Mouse (Mus musculus): ENCODE measurements around the gene Pgm5. TPM values are rescaled to one million over a fixed set of nuclear protein-coding genes. Genes with fewer than 3 reads are reported as not detected.

Gene Pgm5
- polyA plus RNA-seq, 1 experiment from 2014 or later: 0.31 TPM

- Histone ChIP-seq H3K9me3 (no peaks in the 10 kb centered on the region), H3K36me3 (no peaks in the 10 kb centered on the region), H3K4me2 (replicated peaks) (no peak overlapping the region), H3K27me3 (0 out of 2 replicates have a peak, but pooled peaks cover 4% of the 10 kb centered on the region), H3K4me1 (replicated peaks) (peaks cover 13% of the 10 kb centered on the region; the same call in 1 of the 2 replicates), H3K9ac (replicated peaks) (no peak overlapping the region), H3K4me3 (replicated peaks) (no peak overlapping the region), H3K27ac (no peak overlapping the region)
- WGBS: 80% methylated on average over 2 of the region's 2 CpGs
- ATAC-seq: no peak
Measured at GRCm38 (mm10) chr19:24848844-24849243, 12.8 kb downstream of the Pgm5 start.

GRCm38 (mm10) chr19:24848345-24848744 lies 13.3 kb downstream of the Pgm5 start:
- ATAC-seq: no peak
- no peak overlapping the region for H3K4me3 ChIP-seq (replicated peaks)
- 0 out of 2 replicates have a peak, but pooled peaks cover 4% of the 10 kb centered on the region for H3K27me3 ChIP-seq
- H3K9me3 ChIP-seq: no peaks in the 10 kb centered on the region
- H3K4me1 ChIP-seq (replicated peaks): peaks cover 13% of the 10 kb centered on the region; the same call in 1 of the 2 replicates
- H3K4me2 ChIP-seq (replicated peaks): no peak overlapping the region
- H3K27ac ChIP-seq: no peak overlapping the region
- 48% methylated on average over 7 of the region's 7 CpGs for WGBS
- H3K9ac ChIP-seq (replicated peaks): no peak overlapping the region
- no peaks in the 10 kb centered on the region for H3K36me3 ChIP-seq

- Histone ChIP-seq H3K9ac (replicated peaks) (no peak overlapping the region), H3K36me3 (no peaks in the 10 kb centered on the region), H3K4me2 (replicated peaks) (no peak overlapping the region), H3K4me3 (replicated peaks) (no peak overlapping the region), H3K9me3 (no peaks in the 10 kb centered on the region), H3K4me1 (replicated peaks) (peaks cover 5% of the 10 kb centered on the region; the same call in 1 of the 2 replicates), H3K27me3 (0 out of 2 replicates have a peak, but pooled peaks cover 4% of the 10 kb centered on the region), H3K27ac (no peak overlapping the region)
- ATAC-seq: peak; percentile 50; the same call in 1 of the 2 replicates
- WGBS: 57% methylated on average over 7 of the region's 7 CpGs
Measured at GRCm38 (mm10) chr19:24845007-24845546, 16.6 kb downstream of the Pgm5 start.

GRCm38 (mm10) chr19:24842080-24842479 lies 19.6 kb downstream of the Pgm5 start:
- Histone ChIP-seq H3K4me2 (replicated peaks) (no peak overlapping the region), H3K9me3 (no peaks in the 10 kb centered on the region), H3K36me3 (no peaks in the 10 kb centered on the region), H3K4me1 (replicated peaks) (peaks cover 5% of the 10 kb centered on the region; the same call in 1 of the 2 replicates), H3K4me3 (replicated peaks) (no peak overlapping the region), H3K9ac (replicated peaks) (no peak overlapping the region), H3K27ac (no peak overlapping the region), H3K27me3 (0 out of 2 replicates have a peak, but pooled peaks cover 4% of the 10 kb centered on the region)
- 95% methylated on average over 3 of the region's 3 CpGs for WGBS
- no peak for ATAC-seq

- no peak for ATAC-seq
- H3K27me3 ChIP-seq: peaks cover 13% of the 10 kb centered on the region
- 84% methylated on average over 4 of the region's 4 CpGs for WGBS
Measured at GRCm38 (mm10) chr19:24824517-24824916, 37.1 kb downstream of the Pgm5 start.

GRCm38 (mm10) chr19:24815661-24816221 lies 45.9 kb downstream of the Pgm5 start:
- ATAC-seq: no peak
- H3K27ac ChIP-seq: no peak overlapping the region
- no peaks in the 10 kb centered on the region for H3K9me3 ChIP-seq
- H3K4me1 ChIP-seq (replicated peaks): peaks cover 19% of the 10 kb centered on the region; the same call in 1 of the 2 replicates
- H3K9ac ChIP-seq (replicated peaks): no peak overlapping the region
- 73% methylated on average over 12 of the region's 12 CpGs for WGBS
- no peaks in the 10 kb centered on the region for H3K36me3 ChIP-seq
- H3K4me3 ChIP-seq (replicated peaks): no peak overlapping the region
- H3K27me3 ChIP-seq: peaks cover 51% of the 10 kb centered on the region
- H3K4me2 ChIP-seq (replicated peaks): no peak overlapping the region

More at GRCm38 (mm10) chr19:24824517-24824916, 37.1 kb downstream of the Pgm5 start:
- no peaks in the 10 kb centered on the region for H3K9me3 ChIP-seq
- H3K4me1 ChIP-seq (replicated peaks): no peaks in the 10 kb centered on the region
- H3K9ac ChIP-seq (replicated peaks): no peak overlapping the region
- no peak overlapping the region for H3K27ac ChIP-seq
- H3K4me3 ChIP-seq (replicated peaks): no peak overlapping the region
- H3K4me2 ChIP-seq (replicated peaks): no peak overlapping the region
- H3K36me3 ChIP-seq: no peaks in the 10 kb centered on the region

GRCm38 (mm10) chr19:24812861-24813293 lies 48.8 kb downstream of the Pgm5 start:
- no peaks in the 10 kb centered on the region for H3K9me3 ChIP-seq
- H3K4me2 ChIP-seq (replicated peaks): 0 out of 2 replicates have a peak overlapping the region, but pooled peaks have one; percentile 10
- H3K4me3 ChIP-seq (replicated peaks): no peak overlapping the region
- WGBS: 12% methylated on average over 8 of the region's 8 CpGs
- no peaks in the 10 kb centered on the region for H3K36me3 ChIP-seq
- no peak overlapping the region for H3K9ac ChIP-seq (replicated peaks)
- H3K27me3 ChIP-seq: peaks cover 66% of the 10 kb centered on the region
- H3K27ac ChIP-seq: no peak overlapping the region
- ATAC-seq: peak; percentile 95
- H3K4me1 ChIP-seq (replicated peaks): peaks cover 19% of the 10 kb centered on the region; the same call in 1 of the 2 replicates

GRCm38 (mm10) chr19:24812106-24812810 lies 49.4 kb downstream of the Pgm5 start:
- Histone ChIP-seq H3K27ac (no peak overlapping the region), H3K9ac (replicated peaks) (no peak overlapping the region), H3K4me3 (replicated peaks) (no peak overlapping the region), H3K9me3 (no peaks in the 10 kb centered on the region), H3K4me1 (replicated peaks) (peaks cover 19% of the 10 kb centered on the region; the same call in 1 of the 2 replicates), H3K4me2 (replicated peaks) (no peak overlapping the region), H3K27me3 (peaks cover 65% of the 10 kb centered on the region), H3K36me3 (no peaks in the 10 kb centered on the region)
- 32% methylated on average over 7 of the region's 7 CpGs for WGBS
- no peak; the same call in 1 of the 2 replicates for ATAC-seq

- Histone ChIP-seq H3K9me3 (no peaks in the 10 kb centered on the region), H3K36me3 (no peaks in the 10 kb centered on the region), H3K4me3 (replicated peaks) (no peak overlapping the region), H3K4me1 (replicated peaks) (peaks cover 19% of the 10 kb centered on the region; the same call in 1 of the 2 replicates), H3K27me3 (peaks cover 66% of the 10 kb centered on the region), H3K4me2 (replicated peaks) (no peak overlapping the region), H3K9ac (replicated peaks) (no peak overlapping the region), H3K27ac (no peak overlapping the region)
- no peak for ATAC-seq
- WGBS: 63% methylated on average over 10 of the region's 10 CpGs
Measured at GRCm38 (mm10) chr19:24811451-24811850, 50.2 kb downstream of the Pgm5 start.

- no peaks in the 10 kb centered on the region for H3K9me3 ChIP-seq
- no peak overlapping the region for H3K4me2 ChIP-seq (replicated peaks)
- WGBS: 95% methylated on average over 3 of the region's 3 CpGs
- H3K27me3 ChIP-seq: peaks cover 54% of the 10 kb centered on the region
- H3K36me3 ChIP-seq: no peaks in the 10 kb centered on the region
- H3K9ac ChIP-seq (replicated peaks): no peak overlapping the region
- H3K27ac ChIP-seq: no peak overlapping the region
- H3K4me1 ChIP-seq (replicated peaks): no peaks in the 10 kb centered on the region
- no peak for ATAC-seq
- H3K4me3 ChIP-seq (replicated peaks): no peak overlapping the region
Measured at GRCm38 (mm10) chr19:24806013-24806412, 55.6 kb downstream of the Pgm5 start.

- H3K27ac ChIP-seq: no peak overlapping the region
- 77% methylated on average over 9 of the region's 9 CpGs for WGBS
- no peak for ATAC-seq
Measured at GRCm38 (mm10) chr19:24797606-24798005, 64.0 kb downstream of the Pgm5 start.

GRCm38 (mm10) chr19:24794350-24794749 lies 67.3 kb downstream of the Pgm5 start:
- Histone ChIP-seq H3K4me2 (replicated peaks) (no peak overlapping the region), H3K27ac (no peak overlapping the region), H3K4me3 (replicated peaks) (no peak overlapping the region), H3K9ac (replicated peaks) (no peak overlapping the region), H3K27me3 (no peaks in the 10 kb centered on the region), H3K36me3 (no peaks in the 10 kb centered on the region), H3K9me3 (no peaks in the 10 kb centered on the region), H3K4me1 (replicated peaks) (no peaks in the 10 kb centered on the region)
- ATAC-seq: no peak
- WGBS: 80% methylated on average over 6 of the region's 6 CpGs

More at GRCm38 (mm10) chr19:24797606-24798005, 64.0 kb downstream of the Pgm5 start:
- no peaks in the 10 kb centered on the region for H3K27me3 ChIP-seq
- H3K4me2 ChIP-seq (replicated peaks): no peak overlapping the region
- no peaks in the 10 kb centered on the region for H3K9me3 ChIP-seq
- H3K36me3 ChIP-seq: no peaks in the 10 kb centered on the region
- H3K9ac ChIP-seq (replicated peaks): no peak overlapping the region
- H3K4me1 ChIP-seq (replicated peaks): no peaks in the 10 kb centered on the region
- no peak overlapping the region for H3K4me3 ChIP-seq (replicated peaks)
